Mouse (Mus musculus): ENCODE data around the gene Cipc.

Cipc gene

GRCm38 (mm10) chr12:86989890-86990754, 43.3 kb downstream of the Cipc start, which contains the start of gene Zdhhc22:
Gene Zdhhc22, minus strand, starts transcription at chr12:86990430.
- DNase-seq (ENCODE audit: low read depth, low spot score), result peak; percentile 61

DNA sequence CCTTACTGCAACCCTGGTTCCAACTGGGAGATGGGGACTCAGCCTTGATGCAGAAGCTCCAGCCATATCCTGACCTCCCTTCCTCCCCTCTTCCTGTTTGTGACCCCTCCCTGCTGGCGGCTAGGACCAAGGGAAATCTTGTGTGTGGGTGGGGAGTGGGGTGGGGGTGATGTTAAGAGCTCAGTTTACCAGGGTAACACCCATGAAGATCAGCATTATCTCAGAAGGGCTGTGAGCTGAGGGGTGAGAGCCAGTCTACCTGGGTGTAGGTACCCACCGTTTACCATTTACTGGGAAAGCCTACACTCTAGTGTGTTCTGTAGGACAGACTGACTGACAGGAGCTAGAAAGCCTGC, 43.9 kb downstream of the Cipc start:
- no peak for DNase-seq (ENCODE audit: low read depth, low spot score)

DNA sequence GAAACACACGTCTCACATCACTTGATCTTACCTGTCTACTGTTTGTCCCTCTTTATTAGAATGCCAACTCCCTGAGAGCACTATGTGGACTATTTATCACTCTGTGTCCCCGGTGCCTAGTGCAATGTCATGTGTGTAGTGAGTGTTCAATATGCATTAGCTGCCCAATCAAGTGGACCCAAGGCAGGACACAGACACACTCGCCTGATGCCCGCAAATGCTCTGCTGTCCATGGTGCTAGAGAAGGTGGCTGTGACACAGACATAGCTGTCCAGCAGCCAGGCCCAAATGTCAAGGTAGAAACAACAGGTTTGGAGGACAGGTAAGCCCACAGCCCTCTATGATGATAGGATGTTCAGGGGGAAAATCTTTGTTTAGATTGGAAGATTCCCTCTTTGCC, 47.3 kb downstream of the Cipc start:
- DNase-seq (ENCODE audit: low read depth, low spot score), result no peak

DNA sequence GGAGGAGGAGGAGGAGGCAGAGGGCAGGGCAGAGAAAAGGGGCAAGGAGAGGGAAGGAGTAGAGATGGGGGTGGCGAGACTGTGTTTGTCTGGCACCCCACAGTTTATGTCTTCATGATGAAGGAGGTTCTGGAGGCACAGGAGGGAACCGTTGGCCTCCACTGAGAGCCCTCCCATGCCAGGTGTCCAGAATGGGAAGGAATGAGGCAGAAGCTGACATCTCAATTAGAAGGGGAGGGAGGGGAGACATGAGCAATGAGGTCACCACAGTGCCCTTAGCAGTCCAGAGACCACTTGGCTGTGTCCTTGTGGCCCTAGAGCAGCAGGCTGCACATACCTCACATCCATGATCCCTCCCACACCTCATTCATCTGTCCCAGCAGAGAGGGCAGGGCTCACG, 47.9 kb downstream of the Cipc start:
- DNase-seq (ENCODE audit: low read depth, low spot score), result no peak

- no peak for DNase-seq (ENCODE audit: low read depth, low spot score)
These were observed 49.1 kb downstream of the Cipc start for GRCm38 (mm10) chr12:86995931-86996330.

DNA sequence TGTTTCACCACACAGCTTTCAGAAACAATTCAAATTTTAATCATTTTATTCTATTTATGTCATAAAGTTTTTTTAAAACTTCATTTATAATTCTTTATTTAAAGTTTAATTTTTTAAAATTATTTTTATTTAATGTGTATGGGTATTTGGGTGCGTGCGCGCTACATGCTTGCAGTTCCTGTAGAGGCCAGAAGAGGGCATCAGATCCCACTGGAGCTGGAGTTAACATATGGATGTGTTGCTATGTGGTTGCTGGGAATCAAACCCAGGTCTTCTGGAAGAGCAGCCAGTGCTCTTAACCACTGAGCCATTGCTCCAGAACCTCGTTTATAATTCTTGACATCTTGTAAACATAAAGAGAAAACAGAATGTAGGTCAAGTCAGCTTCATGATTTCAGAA, 51.9 kb downstream of the Cipc start:
- DNase-seq (ENCODE audit: low read depth, low spot score), result no peak

DNA sequence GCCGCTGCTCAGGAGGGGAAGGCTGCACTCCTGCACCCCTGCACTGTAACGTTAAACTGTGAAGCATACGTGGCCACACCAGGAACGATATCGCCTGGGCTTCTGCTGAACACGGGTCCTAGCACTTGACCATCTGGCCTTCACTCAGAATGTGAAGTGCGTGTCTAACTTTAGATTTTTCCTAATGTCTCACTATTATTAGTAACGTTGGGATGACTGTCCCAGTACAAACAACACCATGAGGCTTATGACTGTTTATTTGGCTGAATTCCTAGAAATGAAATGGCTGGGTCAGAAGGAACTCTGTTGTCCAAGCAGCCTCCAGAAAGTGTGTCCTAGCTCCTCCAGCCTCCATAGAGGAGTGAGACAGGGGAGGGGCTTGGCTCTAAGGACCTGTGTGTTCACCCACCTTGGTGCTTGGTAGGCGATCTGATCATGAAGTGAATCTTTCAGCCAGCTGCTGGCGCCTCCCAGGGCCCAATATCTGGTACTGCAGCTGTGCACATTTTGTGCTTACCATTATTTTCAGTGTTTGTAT, 52.5 kb downstream of the Cipc start:
- DNase-seq (ENCODE audit: low read depth, low spot score), result peak; percentile 67

DNA sequence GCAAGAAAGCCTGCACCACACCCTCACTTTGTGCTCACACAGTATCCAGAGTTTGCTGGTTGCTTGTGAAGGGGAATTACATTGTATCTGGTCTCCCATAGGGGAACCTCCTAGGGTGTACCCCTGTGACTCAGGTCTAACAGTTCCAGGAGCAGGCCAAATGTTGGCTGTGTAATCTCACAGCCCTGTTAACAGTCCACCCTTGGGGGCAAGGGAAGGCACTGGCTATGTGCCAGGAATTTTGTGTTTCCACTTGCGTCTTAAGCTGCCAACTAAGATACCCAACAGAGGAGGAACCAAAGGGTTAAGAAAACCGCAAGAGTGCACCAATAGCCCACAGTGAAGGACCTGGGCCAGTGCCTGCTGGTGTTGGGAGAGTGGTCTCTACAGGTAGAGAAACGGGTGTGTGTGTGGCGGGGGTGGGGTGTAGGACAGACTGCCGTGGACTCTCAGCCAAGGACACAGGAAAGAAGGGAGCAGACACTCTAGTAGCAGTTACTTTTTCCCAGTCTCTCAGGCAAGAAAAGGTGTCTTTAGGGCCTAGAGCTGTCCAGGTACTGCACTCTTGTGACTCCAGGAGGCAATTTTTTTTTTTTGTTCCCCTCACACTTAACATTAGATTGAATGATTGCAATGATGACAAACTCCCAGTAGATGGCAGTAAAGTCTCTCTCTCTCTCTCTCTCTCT, 53.5 kb downstream of the Cipc start:
- peak; percentile 91 for DNase-seq (ENCODE audit: low read depth, low spot score)

GRCm38 (mm10) chr12:87000840-87001176, 54.0 kb downstream of the Cipc start:
- no peak for DNase-seq (ENCODE audit: low read depth, low spot score)

- no peak for DNase-seq (ENCODE audit: low read depth, low spot score)
These were observed 55.4 kb downstream of the Cipc start for GRCm38 (mm10) chr12:87002209-87002608.

DNA sequence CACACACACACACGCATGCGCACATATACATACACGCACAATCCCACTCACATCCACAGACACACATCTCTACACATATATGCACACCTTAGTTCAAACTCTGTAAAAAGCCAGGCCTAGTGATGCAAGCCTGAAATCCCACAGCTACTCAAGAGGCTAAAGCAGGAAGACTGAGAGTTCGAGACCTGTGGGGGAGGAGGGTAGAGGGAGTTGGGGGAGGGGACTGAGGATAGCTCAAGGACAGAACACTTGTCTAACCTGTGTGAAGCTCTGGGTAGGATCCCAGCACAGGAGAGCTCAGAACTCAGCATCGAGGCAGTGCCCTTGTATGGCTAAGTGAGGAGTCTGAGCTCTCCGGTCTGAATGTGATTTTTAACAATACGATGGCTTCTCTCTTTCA, 56.0 kb downstream of the Cipc start:
- DNase-seq (ENCODE audit: low read depth, low spot score), result no peak

GRCm38 (mm10) chr12:87003606-87004005, 56.8 kb downstream of the Cipc start:
- DNase-seq (ENCODE audit: low read depth, low spot score), result no peak

- DNase-seq (ENCODE audit: low read depth, low spot score), result no peak
These were observed 57.8 kb downstream of the Cipc start for GRCm38 (mm10) chr12:87004596-87004995.
